Mouse (Mus musculus): ENCODE results near the gene Pcp4. TPM values are rescaled to one million over a fixed set of nuclear protein-coding genes. Genes with fewer than 3 reads are reported as not detected.

Pcp4 gene
- polyA plus RNA-seq, 1 experiment from 2014 or later = 390 TPM

DNA sequence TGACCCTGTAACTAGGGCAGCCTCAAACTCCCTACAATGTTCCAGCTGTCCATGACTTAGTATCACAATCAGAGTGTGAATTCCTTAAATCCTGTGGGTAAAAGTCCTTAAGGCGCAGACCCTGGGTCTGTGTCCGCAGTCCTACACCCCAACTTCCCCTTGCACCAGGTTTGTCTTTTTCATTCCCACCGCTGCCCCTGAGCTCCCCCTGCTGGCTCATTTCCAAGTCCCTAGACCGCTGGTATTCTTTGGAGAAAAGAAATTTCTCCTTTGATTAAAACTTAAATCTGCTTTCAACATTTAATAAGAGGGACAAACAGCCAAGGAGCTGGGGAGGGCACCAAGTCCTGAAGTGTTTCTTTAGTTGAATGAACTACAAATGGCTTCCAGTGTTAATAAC lies 2.2 kb downstream of the Pcp4 start:
- 45% methylated on average over 4 of the region's 4 CpGs for WGBS
- no peaks in the 10 kb centered on the region for H3K9me3 ChIP-seq (ENCODE audit: control insufficient read depth, low read length)
- peaks cover 33% of the 10 kb centered on the region for H3K4me1 ChIP-seq (ENCODE audit: control insufficient read depth, insufficient read depth, low read length)
- H3K9ac ChIP-seq (replicated peaks; ENCODE audit: low read length) = no peak overlapping the region
- H3K4me3 ChIP-seq (replicated peaks; ENCODE audit: low read depth, low read length) = no peak overlapping the region
- no peak overlapping the region for H3K27ac ChIP-seq (replicated peaks; ENCODE audit: low read depth, low read length)
- peak overlapping the region; percentile 51 for H3K4me2 ChIP-seq (ENCODE audit: low read length)
- H3K36me3 ChIP-seq (ENCODE audit: control insufficient read depth, insufficient read depth, low read length) = no peaks in the 10 kb centered on the region
- ATAC-seq (ENCODE audit: low FRiP score, low TSS enrichment) (no peak), DNase-seq (no peak)
- no peaks in the 10 kb centered on the region for H3K27me3 ChIP-seq (ENCODE audit: control insufficient read depth, insufficient read depth, low read length)

- H3K4me1 ChIP-seq (ENCODE audit: control insufficient read depth, insufficient read depth, low read length) = peaks cover 33% of the 10 kb centered on the region
- H3K27me3 ChIP-seq (ENCODE audit: control insufficient read depth, insufficient read depth, low read length) = no peaks in the 10 kb centered on the region
- WGBS = 21% methylated on average over 5 of the region's 5 CpGs
- H3K9me3 ChIP-seq (ENCODE audit: control insufficient read depth, low read length) = 0 out of 2 replicates have a peak, but pooled peaks cover 1% of the 10 kb centered on the region
- ATAC-seq (ENCODE audit: low FRiP score, low TSS enrichment) = no peak
- peak overlapping the region; percentile 58 for H3K27ac ChIP-seq (replicated peaks; ENCODE audit: low read depth, low read length)
- peak; percentile 26 for DNase-seq
- H3K9ac ChIP-seq (replicated peaks; ENCODE audit: low read length) = no peak overlapping the region
- H3K4me3 ChIP-seq (replicated peaks; ENCODE audit: low read depth, low read length) = no peak overlapping the region
- H3K4me2 ChIP-seq (ENCODE audit: low read length) = peak overlapping the region; percentile 30
- H3K36me3 ChIP-seq (ENCODE audit: control insufficient read depth, insufficient read depth, low read length) = no peaks in the 10 kb centered on the region
Measured at GRCm38 (mm10) chr16:96472361-96472760, 5.0 kb downstream of the Pcp4 start.

- DNase-seq = peak; percentile 41
Measured at GRCm38 (mm10) chr16:96472816-96473215, 5.4 kb downstream of the Pcp4 start.

GRCm38 (mm10) chr16:96474185-96474584 lies 6.8 kb downstream of the Pcp4 start:
- Histone ChIP-seq H3K27ac (replicated peaks; ENCODE audit: low read depth, low read length) (no peak overlapping the region), H3K9me3 (ENCODE audit: control insufficient read depth, low read length) (0 out of 2 replicates have a peak, but pooled peaks cover 5% of the 10 kb centered on the region), H3K4me3 (replicated peaks; ENCODE audit: low read depth, low read length) (no peak overlapping the region), H3K9ac (replicated peaks; ENCODE audit: low read length) (no peak overlapping the region), H3K27me3 (ENCODE audit: control insufficient read depth, insufficient read depth, low read length) (no peaks in the 10 kb centered on the region), H3K4me2 (ENCODE audit: low read length) (no peak overlapping the region), H3K4me1 (ENCODE audit: control insufficient read depth, insufficient read depth, low read length) (peaks cover 20% of the 10 kb centered on the region), H3K36me3 (ENCODE audit: control insufficient read depth, insufficient read depth, low read length) (no peaks in the 10 kb centered on the region)
- 71% methylated on average over 3 of the region's 3 CpGs for WGBS
- no peak for DNase-seq
- no peak for ATAC-seq (ENCODE audit: low FRiP score, low TSS enrichment)

More at GRCm38 (mm10) chr16:96472816-96473215, 5.4 kb downstream of the Pcp4 start:
- 0 out of 2 replicates have a peak, but pooled peaks cover 5% of the 10 kb centered on the region for H3K9me3 ChIP-seq (ENCODE audit: control insufficient read depth, low read length)
- H3K9ac ChIP-seq (replicated peaks; ENCODE audit: low read length) = no peak overlapping the region
- H3K4me2 ChIP-seq (ENCODE audit: low read length) = peak overlapping the region; percentile 30
- H3K36me3 ChIP-seq (ENCODE audit: control insufficient read depth, insufficient read depth, low read length) = no peaks in the 10 kb centered on the region
- H3K27me3 ChIP-seq (ENCODE audit: control insufficient read depth, insufficient read depth, low read length) = no peaks in the 10 kb centered on the region
- no peak for ATAC-seq (ENCODE audit: low FRiP score, low TSS enrichment)
- H3K27ac ChIP-seq (replicated peaks; ENCODE audit: low read depth, low read length) = peak overlapping the region; percentile 58
- peaks cover 30% of the 10 kb centered on the region for H3K4me1 ChIP-seq (ENCODE audit: control insufficient read depth, insufficient read depth, low read length)
- 60% methylated on average over 7 of the region's 7 CpGs for WGBS
- H3K4me3 ChIP-seq (replicated peaks; ENCODE audit: low read depth, low read length) = no peak overlapping the region

DNA sequence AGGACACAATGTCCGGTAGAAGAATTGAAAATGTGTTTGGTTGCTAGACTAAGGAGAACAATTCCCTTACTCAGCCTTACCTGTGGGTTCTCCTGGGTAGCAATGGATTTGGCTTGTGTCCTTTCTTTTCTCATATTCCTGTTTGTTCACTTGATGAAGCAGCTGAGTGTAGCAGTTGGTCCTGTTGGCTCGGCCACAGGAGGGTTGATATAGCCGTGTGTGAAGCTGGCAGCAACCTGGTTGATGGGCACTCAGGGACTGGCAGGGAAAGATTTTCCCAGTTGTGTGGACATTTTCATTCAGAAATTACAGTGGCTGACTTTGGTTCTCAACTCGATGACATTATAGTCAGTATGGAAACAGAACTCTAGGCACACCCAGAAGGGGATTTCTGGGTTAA lies 14.4 kb downstream of the Pcp4 start:
- no peak for ATAC-seq (ENCODE audit: low FRiP score, low TSS enrichment)
- H3K9me3 ChIP-seq (ENCODE audit: control insufficient read depth, low read length) = 0 out of 2 replicates have a peak, but pooled peaks cover 5% of the 10 kb centered on the region
- H3K4me3 ChIP-seq (replicated peaks; ENCODE audit: low read depth, low read length) = no peak overlapping the region
- no peak for DNase-seq
- no peaks in the 10 kb centered on the region for H3K27me3 ChIP-seq (ENCODE audit: control insufficient read depth, insufficient read depth, low read length)
- H3K9ac ChIP-seq (replicated peaks; ENCODE audit: low read length) = no peak overlapping the region
- H3K4me2 ChIP-seq (ENCODE audit: low read length) = no peak overlapping the region
- no peak overlapping the region for H3K27ac ChIP-seq (replicated peaks; ENCODE audit: low read depth, low read length)
- no peaks in the 10 kb centered on the region for H3K4me1 ChIP-seq (ENCODE audit: control insufficient read depth, insufficient read depth, low read length)
- no peaks in the 10 kb centered on the region for H3K36me3 ChIP-seq (ENCODE audit: control insufficient read depth, insufficient read depth, low read length)
- WGBS = 91% methylated on average over 4 of the region's 4 CpGs

GRCm38 (mm10) chr16:96487007-96487684 lies 19.7 kb downstream of the Pcp4 start:
- ATAC-seq (ENCODE audit: low FRiP score, low TSS enrichment) = no peak
- H3K9ac ChIP-seq (replicated peaks; ENCODE audit: low read length) = no peak overlapping the region
- 59% methylated on average over 11 of the region's 11 CpGs for WGBS
- no peak overlapping the region for H3K4me3 ChIP-seq (replicated peaks; ENCODE audit: low read depth, low read length)
- peak overlapping the region; percentile 27; the same call in 1 of the 2 replicates for H3K27ac ChIP-seq (replicated peaks; ENCODE audit: low read depth, low read length)
- H3K36me3 ChIP-seq (ENCODE audit: control insufficient read depth, insufficient read depth, low read length) = no peaks in the 10 kb centered on the region
- no peaks in the 10 kb centered on the region for H3K9me3 ChIP-seq (ENCODE audit: control insufficient read depth, low read length)
- no peaks in the 10 kb centered on the region for H3K27me3 ChIP-seq (ENCODE audit: control insufficient read depth, insufficient read depth, low read length)
- peaks cover 8% of the 10 kb centered on the region; the same call in 1 of the 2 replicates for H3K4me1 ChIP-seq (ENCODE audit: control insufficient read depth, insufficient read depth, low read length)
- peak; percentile 43 for DNase-seq
- H3K4me2 ChIP-seq (ENCODE audit: low read length) = no peak overlapping the region

DNA sequence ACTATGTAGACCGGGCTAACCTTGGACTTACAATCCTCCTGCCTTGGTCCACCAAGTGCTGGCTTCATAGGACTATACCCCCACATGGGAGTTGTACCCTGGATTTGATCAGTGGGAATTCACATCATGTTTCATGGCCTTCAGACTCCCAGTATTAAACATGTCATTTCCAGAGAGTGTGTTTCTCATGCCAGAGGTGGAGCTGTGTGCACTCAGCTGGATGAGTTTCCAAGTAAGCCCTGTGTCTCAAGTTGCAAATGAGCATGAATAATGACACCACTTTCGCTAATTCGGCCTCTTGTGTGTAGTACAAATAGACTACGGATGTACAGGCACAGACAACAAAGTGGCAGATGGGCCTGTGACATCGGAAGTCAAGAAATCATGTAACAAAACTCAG lies 20.6 kb downstream of the Pcp4 start:
- Histone ChIP-seq H3K4me3 (replicated peaks; ENCODE audit: low read depth, low read length) (no peak overlapping the region), H3K4me2 (ENCODE audit: low read length) (no peak overlapping the region), H3K27ac (replicated peaks; ENCODE audit: low read depth, low read length) (peak overlapping the region; percentile 27; the same call in 1 of the 2 replicates), H3K4me1 (ENCODE audit: control insufficient read depth, insufficient read depth, low read length) (peaks cover 8% of the 10 kb centered on the region; the same call in 1 of the 2 replicates), H3K36me3 (ENCODE audit: control insufficient read depth, insufficient read depth, low read length) (no peaks in the 10 kb centered on the region), H3K27me3 (ENCODE audit: control insufficient read depth, insufficient read depth, low read length) (no peaks in the 10 kb centered on the region), H3K9ac (replicated peaks; ENCODE audit: low read length) (no peak overlapping the region), H3K9me3 (ENCODE audit: control insufficient read depth, low read length) (no peaks in the 10 kb centered on the region)
- ATAC-seq (ENCODE audit: low FRiP score, low TSS enrichment) (no peak), DNase-seq (no peak)
- 90% methylated on average over 5 of the region's 5 CpGs for WGBS

DNA sequence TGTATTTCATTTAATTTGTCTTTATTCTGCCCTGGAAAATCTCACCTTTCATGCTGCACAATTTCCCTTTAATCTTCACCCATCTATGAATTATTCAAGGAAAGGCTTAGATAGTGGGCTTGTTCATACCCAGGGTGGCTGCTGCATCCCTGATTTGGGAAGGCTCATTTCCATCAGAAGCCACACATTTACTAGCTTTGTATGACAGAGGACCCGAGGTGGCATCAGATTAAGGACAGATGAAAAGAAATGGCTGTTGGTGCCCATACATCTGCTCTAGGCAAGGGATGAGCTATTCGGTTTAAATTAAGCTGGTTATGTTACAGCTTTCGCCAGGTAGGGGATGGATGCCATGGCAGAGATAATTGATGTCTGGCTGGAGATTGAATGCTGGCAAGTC lies 24.1 kb downstream of the Pcp4 start:
- ATAC-seq (ENCODE audit: low FRiP score, low TSS enrichment) (no peak), DNase-seq (no peak)
- Histone ChIP-seq H3K4me3 (replicated peaks; ENCODE audit: low read depth, low read length) (no peak overlapping the region), H3K27ac (replicated peaks; ENCODE audit: low read depth, low read length) (peak overlapping the region; percentile 6), H3K9ac (replicated peaks; ENCODE audit: low read length) (no peak overlapping the region), H3K4me2 (ENCODE audit: low read length) (no peak overlapping the region), H3K36me3 (ENCODE audit: control insufficient read depth, insufficient read depth, low read length) (no peaks in the 10 kb centered on the region), H3K27me3 (ENCODE audit: control insufficient read depth, insufficient read depth, low read length) (no peaks in the 10 kb centered on the region), H3K9me3 (ENCODE audit: control insufficient read depth, low read length) (no peaks in the 10 kb centered on the region), H3K4me1 (ENCODE audit: control insufficient read depth, insufficient read depth, low read length) (peaks cover 8% of the 10 kb centered on the region; the same call in 1 of the 2 replicates)
- WGBS = 34% methylated on average over 3 of the region's 3 CpGs

DNA sequence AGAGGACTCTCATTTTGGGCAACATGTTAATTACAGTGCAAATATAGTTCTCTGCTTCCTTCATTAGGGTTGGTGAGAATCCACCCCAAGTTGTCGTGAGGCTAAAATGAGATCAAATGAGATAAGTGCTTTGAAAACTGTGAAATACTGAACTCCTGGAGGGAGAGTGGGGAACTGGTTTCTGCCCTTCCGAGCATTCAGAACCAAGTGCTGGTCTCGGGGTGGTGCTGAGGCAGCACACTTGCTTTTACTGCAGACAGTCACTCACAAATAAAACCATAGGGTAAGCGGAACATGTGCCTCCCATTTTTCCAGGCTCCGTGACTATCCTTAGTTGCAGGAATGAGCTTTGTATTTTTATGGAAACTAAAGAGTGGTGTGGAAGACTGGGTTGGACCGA lies 26.7 kb downstream of the Pcp4 start:
- H3K27ac ChIP-seq (replicated peaks; ENCODE audit: low read depth, low read length) = no peak overlapping the region
- no peak for ATAC-seq (ENCODE audit: low FRiP score, low TSS enrichment)
- WGBS = 86% methylated on average over 6 of the region's 6 CpGs

More for the DNA sequence above, 26.7 kb downstream of the Pcp4 start:
- Histone ChIP-seq H3K36me3 (ENCODE audit: control insufficient read depth, insufficient read depth, low read length) (no peaks in the 10 kb centered on the region), H3K4me1 (ENCODE audit: control insufficient read depth, insufficient read depth, low read length) (0 out of 2 replicates have a peak, but pooled peaks cover 6% of the 10 kb centered on the region), H3K4me3 (replicated peaks; ENCODE audit: low read depth, low read length) (no peak overlapping the region), H3K27me3 (ENCODE audit: control insufficient read depth, insufficient read depth, low read length) (no peaks in the 10 kb centered on the region), H3K4me2 (ENCODE audit: low read length) (no peak overlapping the region), H3K9me3 (ENCODE audit: control insufficient read depth, low read length) (no peaks in the 10 kb centered on the region), H3K9ac (replicated peaks; ENCODE audit: low read length) (no peak overlapping the region)
- no peak for DNase-seq

Measured in midbrain, embryonic 14.5 days (tissue).